Mouse (Mus musculus) central nervous system, embryonic 14 days (tissue): ENCODE data around the gene Syndig1l. TPM values are rescaled to one million over a fixed set of nuclear protein-coding genes. Genes with fewer than 3 reads are reported as not detected.

ENCODE experiments used
- polyA plus RNA-seq: library from polyadenylated mRNA; depleted of rRNA; stranded (reverse); fragments of >200 nt; gene quantifications from 2 replicates; pipeline ENCODE4 v1.2.3, GENCODE M21; 2012; rRNA removed

Gene Syndig1l
- polyA plus RNA-seq, result 5.0 and 6.6 TPM in 2 replicates

GRCm38 (mm10) chr12:84698319-84699081 is at the start of gene Syndig1l:
Gene Syndig1l (minus strand): TSS chr12:84698831.

GRCm38 (mm10) chr12:84640654-84641053 is 58.0 kb downstream of the Syndig1l start, which contains the start of gene Vrtn:
Gene Vrtn (plus strand): TSS chr12:84641019.

Other genes with a start within 250 kb of the Syndig1l start
- gene Aldh6a1, start 247.8 kb downstream of the Syndig1l start, polyA plus RNA-seq, result 16.6 and 16.7 TPM in 2 replicates
- gene Lin52, start 247.4 kb downstream of the Syndig1l start, polyA plus RNA-seq, result 26.2 and 27.0 TPM in 2 replicates
- 2.1 and 3.9 TPM in 2 replicates for gene Vsx2, start 129.1 kb downstream of the Syndig1l start, polyA plus RNA-seq
- gene Abcd4, start 81.4 kb downstream of the Syndig1l start, polyA plus RNA-seq, result 26.4 and 28.8 TPM in 2 replicates
- 0.05 TPM in 1 of 2 replicates, not detected in the other for gene Vrtn, start 57.8 kb downstream of the Syndig1l start, polyA plus RNA-seq
- 71.8 and 73.0 TPM in 2 replicates for gene Npc2, start 74.3 kb upstream of the Syndig1l start, polyA plus RNA-seq
- 104 and 113 TPM in 2 replicates for gene Isca2, start 74.4 kb upstream of the Syndig1l start, polyA plus RNA-seq
- gene Ltbp2, start 177.7 kb upstream of the Syndig1l start, polyA plus RNA-seq, result 1.00 and 2.7 TPM in 2 replicates